Mouse (Mus musculus): ENCODE results near the gene Snx29. TPM values are rescaled to one million over a fixed set of nuclear protein-coding genes. Genes with fewer than 3 reads are reported as not detected.

Snx29 gene
- total and polyA plus RNA-seq, 3 experiments: 1.2 to 3.2 (median 3.1) TPM

- in situ Hi-C loops (cut with MboI; ENCODE audit: low pct_ligation_motif_present, low pct_unique_long_range_greater_than_20kb, low sequenced_read_pairs) (no loop called here), dilution Hi-C loops (cut with MboI; ENCODE audit: extremely low pct_ligation_motif_present, extremely low pct_unique_long_range_greater_than_20kb, low sequenced_read_pairs) (no loop called here)
- H3K27me3 ChIP-seq (replicated peaks): no peaks in the 10 kb centered on the region
- DNase-seq (ENCODE audit: extremely low read depth): no peak
- H3K4me1 ChIP-seq (ENCODE audit: control insufficient read depth in 1 of 2, insufficient read depth in 2 of 2): no peaks in the 10 kb centered on the region
- H3K9ac ChIP-seq (ENCODE audit: insufficient read depth, low read depth): no peak overlapping the region
- H3K4me2 ChIP-seq (ENCODE audit: insufficient read depth, low read depth, poor library complexity, severe bottlenecking): no peak overlapping the region
- peaks cover 0 to 19% of the 10 kb centered on the region in 2 experiments for H3K36me3 ChIP-seq (replicated peaks in 1 of 2; ENCODE audit: control insufficient read depth in 1 of 2, insufficient read depth in 1 of 2, low read length in 1 of 2)
- TF ChIP-seq IRF4 (IDR thresholded peaks at IDR 0.05; ENCODE audit: low read depth, low read length): no peak
- TF ChIP-seq JUND (conservative IDR thresholded peaks at IDR 0.05; ENCODE audit: low read depth, low read length): no peak
- TF ChIP-seq GABPA (IDR thresholded peaks at IDR 0.05; ENCODE audit: insufficient replicate concordance, low read depth, low read length): no peak
- no peaks in the 10 kb centered on the region for H3K79me2 ChIP-seq (replicated peaks; ENCODE audit: control insufficient read depth, extremely low read depth, insufficient read depth, poor library complexity, severe bottlenecking)
- no peaks in the 10 kb centered on the region for H3K9me3 ChIP-seq (replicated peaks; ENCODE audit: low read length)
- no peak overlapping the region for H3K27ac ChIP-seq (ENCODE audit: insufficient read depth, low read depth)
- no peak overlapping the region for H3K4me3 ChIP-seq (replicated peaks in 1 of 3; ENCODE audit: low read depth in 2 of 3, low read length in 2 of 3, poor library complexity in 1 of 3)
Observed at GRCm38 (mm10) chr16:11589336-11589735, 266.6 kb downstream of the Snx29 start.

DNA sequence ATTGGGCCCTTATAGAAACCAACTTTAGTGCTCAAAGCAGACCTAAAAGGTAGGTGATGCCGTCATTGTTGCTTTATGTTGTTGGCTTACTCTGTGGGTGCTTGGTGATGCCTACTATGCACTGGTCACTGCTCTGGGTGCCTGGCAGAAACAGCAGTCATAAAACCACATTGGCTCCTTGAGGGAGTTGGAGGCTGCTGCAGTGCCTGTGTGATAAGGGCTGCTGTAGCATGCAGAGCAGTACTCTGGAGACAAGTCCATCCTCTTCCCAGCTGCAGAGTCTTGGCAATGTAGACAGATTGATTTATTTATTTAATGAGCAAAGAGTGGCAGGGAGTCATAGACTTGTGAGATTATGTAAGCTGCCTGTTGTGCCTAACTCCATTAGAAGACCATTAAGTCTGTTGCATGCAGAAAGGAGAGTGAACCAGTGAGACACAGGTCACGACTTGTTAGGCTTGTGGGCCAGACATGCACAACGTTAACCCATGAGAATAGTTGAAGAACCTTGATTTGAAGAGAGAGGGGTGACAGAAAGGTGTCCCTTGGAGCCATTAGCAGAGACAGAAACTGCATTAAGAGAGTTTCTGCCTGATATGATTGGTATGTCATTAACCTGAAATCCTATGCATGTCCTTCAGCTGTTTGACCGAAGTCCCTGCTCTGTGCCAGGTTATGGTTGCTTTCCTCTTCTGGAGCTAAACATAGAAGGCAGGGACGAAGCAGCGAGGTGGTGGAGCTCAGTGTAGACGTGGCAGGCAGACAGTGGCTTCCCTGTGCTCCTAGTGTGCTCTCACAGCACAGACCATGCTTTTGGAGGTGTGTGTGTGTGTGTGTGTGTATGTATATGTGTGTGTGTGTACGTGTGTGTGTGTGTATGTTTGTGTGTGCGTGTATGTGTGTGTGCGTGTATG lies 267.3 kb downstream of the Snx29 start:
- peaks cover 0 to 19% of the 10 kb centered on the region in 2 experiments for H3K36me3 ChIP-seq (replicated peaks in 1 of 2; ENCODE audit: control insufficient read depth in 1 of 2, insufficient read depth in 1 of 2, low read length in 1 of 2)

DNA sequence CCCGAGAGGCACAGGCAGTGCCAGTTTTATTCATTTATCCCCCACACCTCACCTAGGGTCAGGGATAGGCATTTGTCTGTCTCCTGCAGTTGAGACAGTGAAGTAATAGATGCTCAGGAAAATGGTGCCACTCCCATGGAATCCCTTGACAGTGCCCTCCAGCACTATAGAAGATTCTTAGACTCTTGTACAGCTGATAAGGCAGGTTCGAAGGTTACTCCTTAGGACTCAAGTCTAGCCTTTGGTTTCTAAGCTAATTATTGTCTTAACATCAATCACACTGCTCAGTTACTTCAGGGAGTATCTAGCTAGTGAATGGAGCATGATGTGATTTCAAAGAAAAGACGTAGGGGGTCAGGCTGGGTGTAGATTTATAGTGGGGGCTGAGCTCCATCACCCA lies 273.9 kb downstream of the Snx29 start:
- Histone ChIP-seq H3K27me3 (replicated peaks) (no peaks in the 10 kb centered on the region), H3K36me3 (replicated peaks in 1 of 2; ENCODE audit: control insufficient read depth in 1 of 2, insufficient read depth in 1 of 2, low read length in 1 of 2) (no peaks in the 10 kb centered on the region)
- dilution Hi-C loops (cut with MboI; ENCODE audit: extremely low pct_ligation_motif_present, extremely low pct_unique_long_range_greater_than_20kb, low sequenced_read_pairs): no loop called here

More for the DNA sequence above, 267.3 kb downstream of the Snx29 start:
- Histone ChIP-seq H3K27me3 (replicated peaks) (no peaks in the 10 kb centered on the region), H3K4me3 (replicated peaks in 1 of 3; ENCODE audit: low read depth in 2 of 3, low read length in 2 of 3, poor library complexity in 1 of 3) (no peak overlapping the region), H3K4me2 (ENCODE audit: insufficient read depth, low read depth, poor library complexity, severe bottlenecking) (no peak overlapping the region), H3K9ac (ENCODE audit: insufficient read depth, low read depth) (no peak overlapping the region), H3K4me1 (ENCODE audit: control insufficient read depth in 1 of 2, insufficient read depth in 2 of 2) (no peaks in the 10 kb centered on the region), H3K9me3 (replicated peaks; ENCODE audit: low read length) (no peaks in the 10 kb centered on the region), H3K79me2 (replicated peaks; ENCODE audit: control insufficient read depth, extremely low read depth, insufficient read depth, poor library complexity, severe bottlenecking) (no peaks in the 10 kb centered on the region), H3K27ac (ENCODE audit: insufficient read depth, low read depth) (no peak overlapping the region)
- dilution Hi-C loops (cut with MboI; ENCODE audit: extremely low pct_ligation_motif_present, extremely low pct_unique_long_range_greater_than_20kb, low sequenced_read_pairs) (no loop called here), in situ Hi-C loops (cut with MboI; ENCODE audit: low pct_ligation_motif_present, low pct_unique_long_range_greater_than_20kb, low sequenced_read_pairs) (no loop called here)
- DNase-seq (ENCODE audit: extremely low read depth): no peak
- no peak for TF ChIP-seq USF1 (IDR thresholded peaks at IDR 0.05; ENCODE audit: low read depth, low read length)
- no peak for TF ChIP-seq EP300 (IDR thresholded peaks at IDR 0.05; ENCODE audit: low read length)
- no peak for TF ChIP-seq TBP (conservative IDR thresholded peaks at IDR 0.05; ENCODE audit: low read depth, low read length)
- TF ChIP-seq ELF1 (IDR thresholded peaks at IDR 0.05; ENCODE audit: low read depth, low read length): no peak
- no peak for TF ChIP-seq CHD1 (IDR thresholded peaks at IDR 0.05; ENCODE audit: low read depth, low read length)
- no peak for TF ChIP-seq IRF4 (IDR thresholded peaks at IDR 0.05; ENCODE audit: low read depth, low read length)

More for the DNA sequence above, 273.9 kb downstream of the Snx29 start:
- H3K79me2 ChIP-seq (replicated peaks; ENCODE audit: control insufficient read depth, extremely low read depth, insufficient read depth, poor library complexity, severe bottlenecking): no peaks in the 10 kb centered on the region
- in situ Hi-C loops (cut with MboI; ENCODE audit: low pct_ligation_motif_present, low pct_unique_long_range_greater_than_20kb, low sequenced_read_pairs): no loop called here
- no peak overlapping the region for H3K27ac ChIP-seq (ENCODE audit: insufficient read depth, low read depth)
- H3K9ac ChIP-seq (ENCODE audit: insufficient read depth, low read depth): no peak overlapping the region
- H3K4me3 ChIP-seq (replicated peaks in 1 of 3; ENCODE audit: low read depth in 2 of 3, low read length in 2 of 3, poor library complexity in 1 of 3): no peak overlapping the region
- TF ChIP-seq MEF2A (IDR thresholded peaks at IDR 0.05; ENCODE audit: borderline replicate concordance, low read depth, low read length): no peak
- TF ChIP-seq GABPA (IDR thresholded peaks at IDR 0.05; ENCODE audit: insufficient replicate concordance, low read depth, low read length): no peak
- TF ChIP-seq BHLHE40 (IDR thresholded peaks at IDR 0.05; ENCODE audit: low read depth, low read length): no peak
- no peak for TF ChIP-seq PAX5 (IDR thresholded peaks at IDR 0.05; ENCODE audit: low read length)
- no peak for TF ChIP-seq TCF12 (IDR thresholded peaks at IDR 0.05; ENCODE audit: low read depth, low read length)
- TF ChIP-seq MAX (IDR thresholded peaks at IDR 0.05; ENCODE audit: low read length): no peak
- TF ChIP-seq USF1 (IDR thresholded peaks at IDR 0.05; ENCODE audit: low read depth, low read length): no peak
- TF ChIP-seq ZC3H11A (IDR thresholded peaks at IDR 0.05; ENCODE audit: low read depth, low read length): no peak
- no peak for TF ChIP-seq CTCF (conservative IDR thresholded peaks at IDR 0.05 in 1 of 2, IDR thresholded peaks at IDR 0.05 in 1 of 2; ENCODE audit: low read depth in 2 of 2, low read length in 2 of 2)
- no peaks in the 10 kb centered on the region for H3K9me3 ChIP-seq (replicated peaks; ENCODE audit: low read length)
- H3K4me2 ChIP-seq (ENCODE audit: insufficient read depth, low read depth, poor library complexity, severe bottlenecking): no peak overlapping the region
- H3K4me1 ChIP-seq (ENCODE audit: control insufficient read depth in 1 of 2, insufficient read depth in 2 of 2): peaks cover 0 to 8% of the 10 kb centered on the region in 2 experiments; a peak in 2 of 4 replicates
- DNase-seq (ENCODE audit: extremely low read depth): no peak

Measured in CH12.LX (cell line).